Mouse (Mus musculus): Measurements from ENCODE around the gene Naxe.

The Naxe gene

DNA sequence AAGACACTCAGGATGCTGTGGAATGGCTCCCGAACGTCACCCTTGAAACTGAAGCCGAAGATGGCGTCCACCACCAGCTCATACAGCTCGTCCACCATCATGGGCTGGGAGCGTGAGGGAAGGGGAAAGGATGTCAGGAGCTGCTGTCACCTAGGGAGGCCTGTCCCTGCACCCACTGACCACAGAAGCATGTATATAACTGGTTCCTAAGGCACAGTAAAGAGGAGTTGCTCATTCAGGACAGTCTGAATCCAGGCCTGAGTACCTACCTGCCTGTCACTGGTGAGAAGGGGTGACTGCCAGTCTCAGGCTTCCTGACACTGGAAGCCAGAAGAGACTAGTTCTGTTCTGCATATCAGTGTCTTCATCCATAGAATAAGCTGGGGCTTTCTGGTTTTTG lies 1.3 kb downstream of the Naxe start:
- DNase-seq (ENCODE audit: low read depth, low spot score), result no peak

DNA sequence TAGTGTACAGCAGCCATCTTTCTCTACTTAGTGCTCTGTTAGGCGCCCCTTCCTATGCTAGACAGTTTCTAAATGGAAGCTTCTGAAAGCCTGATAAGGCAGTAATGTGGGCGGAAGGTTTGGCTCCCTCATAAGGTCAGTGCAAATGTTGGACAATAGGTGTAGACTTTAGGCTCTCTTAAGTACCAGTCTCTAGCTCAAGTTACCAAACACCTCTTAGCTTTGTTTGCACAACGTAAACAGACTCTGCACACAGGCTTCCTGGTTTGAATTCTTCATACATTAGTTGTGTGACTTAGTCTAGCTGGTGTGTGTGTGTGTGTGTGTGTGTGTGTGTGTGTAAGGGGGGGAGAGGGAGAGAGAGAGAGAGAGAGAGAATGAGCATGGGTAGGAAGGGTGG lies 8.8 kb downstream of the Naxe start:
- no peak for DNase-seq (ENCODE audit: low read depth, low spot score)

DNA sequence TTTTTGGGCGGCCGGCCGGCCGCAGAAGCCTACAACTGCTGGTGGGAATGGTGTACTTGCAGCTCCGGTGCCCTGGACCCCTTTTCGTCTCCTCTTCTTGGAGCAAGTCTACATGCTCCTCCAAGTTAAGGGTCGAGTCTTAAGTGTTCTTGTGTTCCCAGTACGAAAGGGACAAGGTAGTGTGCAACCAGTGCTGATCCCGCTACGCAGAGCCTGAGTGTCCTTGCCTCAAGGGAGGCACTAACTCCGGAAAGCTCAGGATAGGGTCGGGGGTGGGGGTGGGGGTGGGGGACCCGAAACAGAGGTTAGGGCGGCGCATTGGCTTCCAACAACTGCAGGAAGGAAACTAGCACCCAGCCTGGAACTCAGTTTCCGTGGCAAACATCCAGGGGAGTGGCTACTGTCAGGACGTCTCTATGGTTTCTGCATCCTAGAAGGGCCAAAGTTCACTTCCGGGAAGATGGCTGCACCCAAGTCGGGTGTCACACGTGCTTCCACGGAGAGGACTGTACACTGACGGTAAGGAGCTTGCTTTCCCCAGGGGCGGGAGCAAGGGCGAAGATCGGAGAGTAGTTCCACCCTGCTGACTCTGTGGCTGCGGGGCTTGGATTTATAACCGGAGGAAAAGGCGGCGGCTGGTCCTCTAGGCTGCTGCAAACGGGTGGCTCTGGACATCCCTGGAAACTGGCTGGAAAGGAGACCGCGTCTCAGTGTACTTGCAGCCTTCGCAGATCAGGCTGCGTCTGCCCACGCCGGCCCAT lies 15.5 kb downstream of the Naxe start, which contains the start of gene Gpatch4:
Gpatch4 (plus strand) TSS at position 448 of the 761 bp plus-strand sequence.
- peak; percentile 91 for DNase-seq (ENCODE audit: low read depth, low spot score)

DNA sequence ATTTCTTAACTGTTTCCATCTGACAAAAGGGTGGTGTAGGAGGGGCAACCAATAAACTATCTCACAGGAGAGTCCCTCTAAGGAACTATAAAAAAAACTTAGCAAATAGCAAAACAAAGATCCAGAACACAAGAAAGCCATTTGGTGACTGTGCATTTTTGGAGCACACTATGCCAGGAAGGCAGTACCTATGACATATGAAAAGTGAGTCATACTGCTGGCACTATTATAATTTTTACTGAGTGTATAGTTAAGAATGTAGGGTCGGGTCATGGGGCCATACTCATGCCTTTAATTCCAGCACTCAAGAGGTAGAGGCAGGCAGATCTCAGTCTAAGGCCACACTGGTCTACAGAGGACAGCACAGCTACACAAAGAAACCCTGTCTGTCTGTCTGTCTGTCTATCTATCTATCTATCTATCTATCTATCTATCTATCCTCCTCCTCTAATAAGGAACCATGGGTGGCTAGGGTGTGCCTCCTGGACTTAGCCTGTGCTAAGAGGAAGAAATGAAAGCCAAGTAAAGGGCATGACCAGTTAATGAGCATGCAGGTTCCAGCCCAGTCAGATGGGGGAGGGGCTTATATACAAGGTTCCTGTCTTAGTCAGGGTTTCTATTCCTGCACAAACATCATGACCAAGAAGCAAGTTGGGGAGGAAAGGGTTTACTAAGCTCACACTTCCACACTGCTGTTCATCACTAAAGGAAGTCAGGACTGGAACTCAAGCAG lies 22.6 kb downstream of the Naxe start:
- DNase-seq (ENCODE audit: low read depth, low spot score), result no peak

DNA sequence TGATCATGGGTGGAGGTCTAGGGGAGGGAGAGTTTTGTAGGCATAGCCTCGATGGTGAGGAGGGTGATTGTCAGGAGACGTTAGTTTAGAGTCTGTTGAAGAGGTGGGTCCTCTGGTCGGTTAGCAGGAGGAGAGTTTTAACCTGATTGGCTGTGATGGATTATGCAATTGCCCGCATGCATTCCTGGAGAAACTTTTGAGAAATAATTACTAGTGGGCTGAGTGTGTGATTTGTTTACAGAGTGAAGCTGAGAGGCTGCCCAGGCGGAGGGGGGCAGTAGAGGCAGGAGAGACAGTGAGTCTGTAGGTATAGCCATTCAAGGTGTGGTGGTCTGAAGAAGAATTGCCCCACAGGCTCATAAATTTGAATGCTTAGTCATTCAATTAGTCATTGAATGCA lies 24.8 kb downstream of the Naxe start:
- DNase-seq (ENCODE audit: low read depth, low spot score), result no peak

DNA sequence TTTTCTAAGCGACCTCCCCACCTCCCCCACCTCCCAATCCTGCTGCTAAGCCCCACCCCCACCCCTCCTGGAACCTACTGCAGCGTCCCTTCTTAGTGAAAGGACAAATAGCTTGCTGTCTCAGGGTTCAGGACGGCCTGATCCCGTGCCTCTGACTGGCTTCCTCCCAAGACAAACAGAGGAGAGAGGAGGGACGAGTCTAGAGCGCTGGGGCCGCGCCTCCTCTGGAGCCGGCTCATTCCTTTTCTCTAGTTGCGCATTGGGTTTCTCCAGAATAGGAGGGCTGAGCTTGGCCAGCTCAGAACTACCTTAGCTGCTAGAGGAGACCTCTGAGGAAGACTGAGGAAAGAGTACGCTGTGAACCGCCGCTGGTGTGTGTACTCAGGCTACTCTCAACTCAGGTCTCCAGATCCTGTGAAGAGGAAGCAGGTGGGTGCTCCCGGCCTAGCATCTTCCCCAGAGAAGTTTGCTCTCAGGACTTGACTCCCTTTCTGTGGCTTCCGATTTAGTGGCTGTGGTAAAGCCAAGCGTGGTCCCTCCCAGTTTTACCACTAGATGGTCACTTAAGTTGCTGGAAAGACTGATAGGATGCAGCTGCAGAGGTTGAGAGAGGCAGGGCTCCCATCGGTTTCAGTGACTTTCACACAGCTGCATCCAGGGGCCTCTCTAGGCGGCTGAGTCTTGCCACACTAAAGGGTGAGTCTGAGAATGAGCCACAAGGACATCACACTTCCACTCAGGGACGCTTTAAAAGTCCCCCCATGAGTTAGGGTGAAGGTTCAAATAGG lies 27.5 kb downstream of the Naxe start:
- DNase-seq (ENCODE audit: low read depth, low spot score), result no peak

DNA sequence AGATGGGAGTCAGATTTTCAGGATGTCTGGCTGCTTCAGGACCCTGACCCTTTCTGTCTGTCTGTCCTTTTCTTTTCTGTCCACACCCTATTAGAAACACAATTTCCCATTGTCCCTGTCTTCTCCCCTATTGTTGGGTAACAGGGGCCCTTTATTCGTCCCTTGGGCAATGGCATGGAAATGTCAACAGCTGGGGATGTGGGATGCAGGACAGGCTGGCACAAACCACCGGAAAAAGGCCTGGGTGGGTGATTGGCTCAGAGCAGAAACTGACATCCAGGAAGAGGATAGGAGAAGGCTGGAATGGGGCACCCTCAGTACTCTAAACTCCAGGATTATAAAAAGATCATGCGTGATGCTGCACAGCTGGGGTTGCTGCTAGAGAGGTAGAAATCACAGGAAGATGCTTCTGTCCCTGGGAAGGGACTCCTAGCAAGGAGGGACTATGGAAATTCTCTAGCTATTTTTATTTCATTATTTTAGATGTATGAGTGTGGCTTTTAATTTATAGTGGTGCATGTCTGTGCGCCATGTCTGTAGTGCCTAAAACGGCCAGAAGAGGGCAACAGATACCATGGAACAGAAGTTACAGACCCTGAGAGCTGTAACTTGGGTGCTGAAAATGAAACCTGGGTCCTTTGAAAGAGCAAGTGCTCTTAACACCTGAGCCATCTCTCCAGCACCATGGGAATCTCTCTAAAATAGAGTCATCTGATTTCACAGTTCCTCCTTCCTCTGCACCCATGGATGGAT lies 30.7 kb downstream of the Naxe start, which contains the start of gene Hapln2:
Hapln2 (minus strand) TSS at position 150 of the 753 bp plus-strand sequence.
- no peak for DNase-seq (ENCODE audit: low read depth, low spot score)

DNA sequence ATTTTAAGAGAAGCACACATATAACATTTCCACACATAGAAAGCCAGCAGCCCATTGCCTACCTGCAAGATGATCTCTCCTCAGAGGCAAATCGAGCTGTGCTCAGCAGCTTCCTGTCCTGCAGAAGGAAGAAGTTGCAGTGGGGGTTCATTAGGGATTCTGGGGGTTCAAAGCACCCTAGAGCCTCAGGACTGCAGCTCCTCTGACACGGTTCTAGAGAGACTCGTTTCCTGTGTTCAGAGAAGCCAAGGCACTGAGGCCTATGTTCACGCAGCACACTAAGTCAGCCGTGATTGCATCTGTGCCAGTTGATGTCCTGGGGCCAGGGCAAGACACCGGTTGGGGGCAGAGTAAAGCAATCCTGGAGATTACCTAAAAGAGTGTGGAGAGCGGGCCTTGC lies 31.5 kb downstream of the Naxe start:
- DNase-seq (ENCODE audit: low read depth, low spot score), result no peak

DNA sequence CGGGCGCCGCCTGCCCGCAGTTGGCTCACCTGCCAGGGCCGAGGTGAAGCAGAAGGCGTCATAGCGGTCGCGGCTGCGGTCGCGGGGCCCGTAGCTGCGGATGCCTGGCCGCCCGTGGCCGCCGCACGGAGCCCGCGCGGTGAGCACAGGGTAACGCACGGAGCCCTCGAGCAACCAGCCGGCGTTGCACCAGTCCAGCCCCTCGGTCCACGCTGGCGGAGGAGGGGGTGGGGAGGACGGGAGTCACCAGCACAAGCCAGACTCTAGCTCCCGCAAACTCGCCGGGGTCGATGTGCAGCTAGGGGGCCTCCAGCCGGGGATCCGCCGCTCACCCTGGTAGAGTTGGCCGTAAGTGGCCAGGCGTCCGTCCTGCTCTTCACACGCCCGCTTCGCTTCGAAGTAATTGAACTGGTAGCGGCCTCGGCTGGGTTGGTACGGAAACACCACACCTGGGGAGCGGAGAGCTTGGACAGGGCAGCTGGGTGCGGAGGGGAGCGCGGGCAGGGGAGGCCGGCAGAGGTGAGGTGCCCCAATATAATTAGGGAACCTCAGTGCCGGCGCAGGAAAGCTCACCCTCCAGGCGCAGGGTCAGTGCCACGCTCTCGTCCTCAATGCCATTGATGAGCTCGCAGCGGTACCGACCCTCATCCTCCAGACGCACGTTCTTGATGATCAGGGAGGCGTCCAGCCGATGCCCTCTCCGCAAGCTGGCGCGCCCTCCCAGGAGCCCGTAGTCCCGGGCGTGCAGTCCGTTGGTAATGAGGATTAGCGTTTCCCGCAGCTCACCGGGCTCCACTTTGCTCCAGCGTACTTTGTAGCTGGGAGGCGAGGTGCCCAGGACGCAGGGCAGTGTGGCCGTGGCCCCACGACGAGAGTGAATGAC lies 34.9 kb downstream of the Naxe start:
- DNase-seq (ENCODE audit: low read depth, low spot score), result no peak

DNA sequence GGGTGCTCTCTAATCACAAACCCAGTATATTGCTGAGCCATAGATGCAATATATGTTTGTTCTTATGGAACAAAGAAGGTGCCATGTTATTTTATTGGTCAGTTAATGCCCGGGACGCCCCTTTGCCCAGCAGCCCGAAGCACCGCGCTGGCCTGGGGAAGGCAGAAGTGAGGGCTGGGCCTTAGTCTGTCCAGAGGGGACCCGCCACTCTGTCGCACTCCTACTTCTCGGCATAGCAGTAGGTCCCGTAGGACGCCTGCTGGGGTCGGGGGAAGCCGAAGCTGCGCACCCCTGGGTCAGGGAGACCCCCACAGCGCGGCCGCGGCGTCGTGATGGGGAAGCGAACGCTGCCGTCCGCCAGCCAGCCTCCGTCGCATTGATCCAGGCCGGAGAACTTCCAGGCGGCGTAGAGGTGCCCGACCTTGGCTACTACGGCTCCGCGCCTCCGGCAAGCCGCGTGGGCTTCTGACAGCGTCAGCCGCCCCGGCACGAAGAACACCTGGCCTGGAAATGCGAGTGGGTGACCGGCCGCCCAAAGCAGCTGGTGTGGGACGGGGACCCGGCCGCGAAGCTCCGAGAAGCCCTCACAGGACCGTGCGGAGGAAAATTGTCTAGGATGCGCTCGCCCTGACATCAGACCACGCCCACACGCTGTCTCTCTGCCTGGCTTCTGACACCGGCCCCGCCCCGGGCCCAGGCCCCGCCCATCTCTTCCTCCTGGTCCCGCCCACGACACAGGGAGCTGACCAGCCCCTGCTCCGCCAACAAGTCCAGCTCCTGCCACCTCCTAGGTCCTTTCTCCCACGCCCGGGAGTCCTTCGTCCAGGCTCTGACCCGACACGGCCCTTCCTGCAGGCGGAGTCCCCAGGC lies 35.7 kb downstream of the Naxe start:
- DNase-seq (ENCODE audit: low read depth, low spot score), result no peak

DNA sequence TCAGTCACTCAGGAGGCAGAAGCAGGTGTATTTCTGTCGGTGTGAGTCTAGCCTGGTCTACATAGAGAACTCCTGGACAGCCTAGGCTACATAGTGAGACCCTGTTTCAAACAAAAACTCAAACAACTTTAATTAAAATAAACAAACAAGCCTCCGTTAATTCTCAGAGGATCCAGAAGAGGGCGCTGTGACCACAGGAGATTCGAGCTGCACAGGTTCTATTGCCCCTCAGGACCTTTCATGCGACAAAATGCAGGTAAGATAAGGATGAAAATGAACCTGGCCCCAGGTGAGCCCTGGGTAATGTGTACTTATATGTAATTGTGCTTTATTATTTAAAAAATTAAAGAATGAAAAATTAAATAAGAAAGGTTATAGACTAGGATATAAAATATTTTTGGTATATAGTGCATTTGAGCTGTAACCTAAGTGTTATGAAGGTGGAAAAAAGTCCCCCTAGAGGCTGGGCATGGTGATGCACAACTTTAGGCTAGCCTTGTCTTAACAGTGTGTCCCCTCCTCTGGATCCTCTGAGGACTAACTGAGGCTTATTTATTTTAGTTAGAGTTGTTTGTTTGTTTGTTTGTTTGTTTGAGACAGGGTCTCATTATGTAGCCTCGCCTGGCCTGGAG lies 47.5 kb downstream of the Naxe start:
- DNase-seq (ENCODE audit: low read depth, low spot score), result no peak

Measured in brain, embryonic 18.5 days (tissue).